Mouse (Mus musculus) embryonic facial prominence, embryonic 11.5 days (tissue): ENCODE measurements at regions not wholly inside any gene's neighbourhood (a gene's known extent, or its start where the extent isn't known, plus 50 kb on each side); places are given as distances from the start of the nearest gene placed in this dataset.

Source experiments
- ATAC-seq: fragments of 200-750 bp; cut with Nextera tagmentation; replicated peaks from 2 replicates; pipeline ENCODE4 v1.8.0; 2017; ENCODE audit warnings: low read depth; ENCODE audit not compliant: insufficient number of reproducible peaks, low FRiP score, low TSS enrichment
- DNase-seq: peaks from one replicate; pipeline ENCODE4 v3.0.0-alpha.2; 2015; ENCODE audit warnings: low spot score
- H3K27ac ChIP-seq: fragments of 300-500 bp; sonication (generic); replicated peaks from 2 replicates; pipeline ENCODE4 v1.5.1; 2014; ENCODE audit warnings: mild to moderate bottlenecking, low read depth, low read length, control low read depth
- H3K27me3 ChIP-seq: fragments of 300-500 bp; sonication (generic); 2 replicates; pipeline ENCODE4 v1.6.1; 2014; ENCODE audit warnings: mild to moderate bottlenecking, low read length, moderate library complexity, mixed read lengths; ENCODE audit not compliant: control insufficient read depth, insufficient read depth
- H3K36me3 ChIP-seq: fragments of 300-500 bp; sonication (generic); replicated peaks from 2 replicates; pipeline ENCODE4 v1.6.1; 2014; ENCODE audit warnings: low read depth, mild to moderate bottlenecking, low read length, moderate library complexity, mixed read lengths; ENCODE audit not compliant: control insufficient read depth, insufficient read depth
- H3K4me1 ChIP-seq: fragments of 300-500 bp; sonication (generic); 2 replicates; pipeline ENCODE4 v1.6.1; 2014; ENCODE audit warnings: low read length, mixed read lengths; ENCODE audit not compliant: control insufficient read depth, insufficient read depth
- H3K4me2 ChIP-seq: fragments of 300-500 bp; sonication (generic); 2 replicates; pipeline ENCODE4 v1.6.1; 2014; ENCODE audit warnings: low read depth, mild to moderate bottlenecking, control low read depth, low read length, moderate library complexity
- H3K4me3 ChIP-seq: fragments of 300-500 bp; sonication (generic); 2 replicates; pipeline ENCODE4 v1.5.1; 2014; ENCODE audit warnings: low read depth, low read length, control low read depth
- H3K9ac ChIP-seq: fragments of 300-500 bp; sonication (generic); replicated peaks from 2 replicates; pipeline ENCODE4 v1.6.1; 2014; ENCODE audit warnings: mild to moderate bottlenecking, control low read depth, low read length
- H3K9me3 ChIP-seq: fragments of 300-500 bp; sonication (generic); replicated peaks from 2 replicates; pipeline ENCODE4 v1.6.1; 2016; ENCODE audit warnings: mild to moderate bottlenecking, low read length, inconsistent platforms, mixed read lengths; ENCODE audit not compliant: control insufficient read depth
- WGBS: fragments of 180-500 bp; shearing (Covaris S2); extraction: QIAGEN DNeasy Blood & Tissue Kit; methylation state at CpG from one replicate; pipeline ENCODE4 v1.1.7; 2014; 5-methylcytosine and 5-hydroxymethylcytosine counted together

DNA sequence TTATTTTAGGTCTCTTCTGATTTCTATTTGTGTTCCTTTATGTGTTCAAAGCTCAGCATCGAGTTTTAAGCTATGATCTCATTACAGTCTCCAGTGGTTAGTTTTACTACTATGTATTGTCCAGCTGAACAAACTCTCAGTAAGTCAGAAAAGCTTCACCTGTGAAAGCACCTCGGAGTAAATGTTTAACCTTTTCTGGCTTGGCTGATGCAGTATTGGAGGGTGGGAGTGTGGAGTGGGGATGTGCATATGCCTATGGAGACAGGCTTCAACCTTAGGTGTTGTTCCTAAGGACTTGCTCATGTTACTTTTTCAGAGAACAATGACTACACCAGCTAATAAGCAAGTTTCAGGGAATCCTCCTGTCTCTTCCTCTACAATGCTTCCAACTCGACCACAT, 67.6 kb upstream of the Gm10295 start:
- DNase-seq (no peak), ATAC-seq (no peak)
- Histone ChIP-seq H3K4me1 (no peaks in the 10 kb centered on the region), H3K36me3 (no peaks in the 10 kb centered on the region), H3K9me3 (no peaks in the 10 kb centered on the region), H3K27ac (no peak overlapping the region), H3K27me3 (no peaks in the 10 kb centered on the region), H3K4me2 (no peak overlapping the region), H3K9ac (no peak overlapping the region), H3K4me3 (no peak overlapping the region)
- 57% methylated on average over 3 of the region's 3 CpGs for WGBS

DNA sequence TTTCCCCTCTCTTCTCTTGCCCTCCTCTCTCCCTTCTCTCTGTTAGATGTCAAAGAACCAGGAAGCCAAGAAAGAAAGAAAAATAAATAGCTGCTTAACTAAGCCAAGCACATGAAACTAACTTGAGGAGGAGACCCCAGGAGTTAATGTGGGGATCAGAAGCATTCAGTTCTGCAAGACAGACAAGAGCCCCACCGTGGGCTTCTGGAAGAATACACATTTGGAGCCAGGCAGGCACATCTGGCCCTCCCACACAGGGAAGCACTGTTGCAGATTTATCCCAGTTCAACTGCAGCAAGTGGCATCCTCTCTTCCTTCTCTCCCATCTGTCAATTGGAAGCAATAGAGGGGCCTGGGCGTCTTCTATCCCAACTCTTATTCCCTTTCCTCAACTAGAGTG, 63.5 kb upstream of the Gm10295 start:
- no peak overlapping the region for H3K27ac ChIP-seq
- no peak for ATAC-seq
- 66% methylated on average over 2 of the region's 2 CpGs for WGBS
- H3K9me3 ChIP-seq, result no peaks in the 10 kb centered on the region
- no peak overlapping the region for H3K4me3 ChIP-seq
- H3K36me3 ChIP-seq, result no peaks in the 10 kb centered on the region
- no peak for DNase-seq
- no peak overlapping the region for H3K4me2 ChIP-seq
- no peak overlapping the region for H3K9ac ChIP-seq
- H3K27me3 ChIP-seq, result no peaks in the 10 kb centered on the region
- no peaks in the 10 kb centered on the region for H3K4me1 ChIP-seq

DNA sequence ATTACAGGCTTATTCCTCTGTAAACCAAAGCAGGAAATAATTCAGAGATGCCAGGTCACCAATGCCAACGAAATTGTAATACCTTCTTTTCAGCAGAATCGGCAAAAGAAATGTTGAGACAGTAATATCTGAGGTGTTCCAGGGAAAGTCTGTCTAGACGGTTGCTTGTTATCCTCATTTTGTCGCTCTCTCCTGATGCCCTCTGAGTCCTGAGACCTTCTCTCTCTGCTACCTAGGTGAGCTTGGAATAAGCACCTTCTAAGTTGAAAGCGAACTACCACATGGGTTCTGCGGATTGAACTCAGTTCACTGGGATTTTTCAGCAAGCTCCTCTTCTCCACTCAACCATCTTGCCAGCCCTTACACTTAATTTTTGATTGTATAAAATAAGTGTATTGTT, 61.8 kb upstream of the Gm10295 start:
- DNase-seq (no peak), ATAC-seq (no peak)
- no peaks in the 10 kb centered on the region for H3K9me3 ChIP-seq
- no peak overlapping the region for H3K27ac ChIP-seq
- WGBS, result 81% methylated on average over 6 of the region's 6 CpGs
- H3K36me3 ChIP-seq, result no peaks in the 10 kb centered on the region
- no peaks in the 10 kb centered on the region for H3K4me1 ChIP-seq
- H3K27me3 ChIP-seq, result no peaks in the 10 kb centered on the region
- H3K4me3 ChIP-seq, result no peak overlapping the region
- no peak overlapping the region for H3K9ac ChIP-seq
- H3K4me2 ChIP-seq, result no peak overlapping the region

DNA sequence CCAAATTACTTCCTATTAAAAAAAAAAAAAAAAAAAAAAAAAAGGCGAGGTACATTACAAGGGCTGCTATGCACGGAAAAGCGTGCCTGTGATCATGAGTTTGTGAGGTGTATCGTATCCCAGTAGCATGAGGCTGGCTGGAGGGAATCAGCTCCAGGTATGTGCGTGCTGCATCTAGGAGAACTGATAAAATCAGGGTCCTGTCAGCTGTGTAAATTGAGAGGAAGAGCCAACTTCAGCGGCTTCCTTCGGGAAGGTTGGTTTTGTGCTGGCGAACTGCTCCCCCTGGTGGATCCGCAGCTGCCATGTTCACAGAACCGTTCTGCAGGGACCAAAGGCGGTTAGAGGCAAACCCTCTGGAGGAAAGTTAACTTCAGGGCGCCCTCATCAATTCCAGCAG, 60.8 kb upstream of the Gm10295 start:
- Histone ChIP-seq H3K27ac (no peak overlapping the region), H3K27me3 (no peaks in the 10 kb centered on the region), H3K36me3 (no peaks in the 10 kb centered on the region), H3K4me1 (no peaks in the 10 kb centered on the region), H3K9me3 (no peaks in the 10 kb centered on the region), H3K9ac (no peak overlapping the region), H3K4me2 (peak overlapping the region; percentile 44), H3K4me3 (peak overlapping the region; percentile 21; the same call in 1 of the 2 replicates)
- 3% methylated on average over 12 of the region's 12 CpGs for WGBS
- DNase-seq, result peak; percentile 90
- ATAC-seq, result peak; percentile 76

DNA sequence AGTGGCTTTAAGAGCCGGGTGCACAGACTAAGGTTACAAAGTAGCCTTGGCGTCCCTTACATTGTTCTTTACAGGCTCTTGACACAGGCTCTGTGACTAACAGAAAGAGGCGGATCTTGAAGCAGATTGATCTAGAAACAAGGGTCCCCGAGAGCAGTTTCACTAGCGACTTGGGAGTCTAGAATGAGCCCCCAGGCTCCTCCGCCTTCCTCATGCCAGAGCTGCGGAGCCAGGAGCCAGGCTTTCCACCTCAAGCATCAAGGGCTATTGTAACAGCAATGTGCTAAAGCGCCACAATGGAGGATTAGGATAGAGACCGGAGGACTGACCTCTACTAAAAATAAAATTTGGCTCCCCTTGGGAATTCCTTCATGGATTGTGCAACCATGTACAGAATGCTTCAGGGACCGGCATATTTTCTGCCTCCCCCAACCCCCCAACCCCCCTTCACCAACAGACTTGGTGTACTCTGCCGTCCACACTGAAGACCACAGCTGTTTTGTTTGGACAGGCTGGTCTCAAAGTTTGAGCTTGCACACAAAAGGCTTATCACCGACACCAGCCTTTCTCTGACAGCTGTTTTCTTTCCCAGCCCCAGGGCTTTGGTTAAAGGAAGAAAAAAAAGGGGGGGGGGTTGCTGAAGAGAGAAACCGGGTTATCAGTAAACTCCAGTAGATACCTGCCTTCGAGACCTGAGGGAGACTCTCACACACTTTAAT, 60.2 kb upstream of the Gm10295 start:
- DNase-seq (peak; percentile 65), ATAC-seq (peak; percentile 72)
- Histone ChIP-seq H3K9ac (no peak overlapping the region), H3K36me3 (no peaks in the 10 kb centered on the region), H3K4me2 (peak overlapping the region; percentile 44), H3K4me1 (no peaks in the 10 kb centered on the region), H3K4me3 (no peak overlapping the region), H3K27ac (0 out of 2 replicates have a peak overlapping the region, but pooled peaks have one; percentile 36), H3K9me3 (no peaks in the 10 kb centered on the region), H3K27me3 (no peaks in the 10 kb centered on the region)
- WGBS, result 5% methylated on average over 14 of the region's 14 CpGs

DNA sequence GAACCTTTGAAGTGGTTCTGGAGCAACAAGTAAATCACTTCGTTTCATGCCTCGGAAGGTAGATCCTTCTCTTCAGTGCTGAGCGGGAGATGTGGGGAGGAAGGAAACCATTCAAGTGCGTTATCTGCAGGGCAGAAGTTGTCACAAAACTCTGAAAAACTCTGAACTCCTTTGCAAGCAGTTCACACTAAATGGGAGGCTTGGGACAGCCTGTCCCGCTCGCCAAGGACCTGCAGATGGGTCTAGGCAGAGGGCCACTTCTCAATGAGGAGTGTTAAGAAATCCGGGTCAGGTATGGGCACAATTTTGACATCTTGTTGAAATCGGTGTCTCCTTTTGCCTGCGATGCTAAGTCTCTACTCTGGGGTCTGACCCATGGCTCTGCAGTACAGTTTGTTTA, 58.6 kb upstream of the Gm10295 start:
- no peaks in the 10 kb centered on the region for H3K27me3 ChIP-seq

DNA sequence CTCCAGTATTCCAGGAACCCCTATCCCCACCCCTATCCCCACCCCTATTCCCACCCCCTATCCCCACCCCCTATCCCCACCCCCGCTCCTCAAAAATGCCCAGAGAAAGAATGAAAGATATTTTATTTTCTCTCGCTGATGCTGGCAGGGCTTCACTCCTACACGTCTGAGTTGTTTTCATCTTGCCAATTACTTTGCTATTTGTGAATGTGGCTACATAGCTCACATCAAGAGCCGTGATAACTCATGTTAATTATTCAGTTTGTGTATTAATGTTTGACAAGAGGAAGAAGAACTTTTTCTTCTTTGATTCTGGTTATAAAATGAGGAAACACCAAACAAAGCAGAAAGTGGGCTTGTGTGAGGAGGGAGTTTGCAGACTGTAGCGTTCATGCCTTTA, 57.8 kb upstream of the Gm10295 start:
- Histone ChIP-seq H3K27ac (no peak overlapping the region), H3K4me3 (no peak overlapping the region), H3K27me3 (no peaks in the 10 kb centered on the region), H3K9me3 (no peaks in the 10 kb centered on the region), H3K4me1 (no peaks in the 10 kb centered on the region), H3K9ac (no peak overlapping the region), H3K36me3 (no peaks in the 10 kb centered on the region), H3K4me2 (no peak overlapping the region)
- WGBS, result 51% methylated on average over 5 of the region's 5 CpGs
- no peak for DNase-seq
- no peak for ATAC-seq

More for the DNA sequence above, 58.6 kb upstream of the Gm10295 start:
- Histone ChIP-seq H3K36me3 (no peaks in the 10 kb centered on the region), H3K9me3 (no peaks in the 10 kb centered on the region), H3K9ac (no peak overlapping the region), H3K4me3 (no peak overlapping the region), H3K4me2 (no peak overlapping the region), H3K27ac (no peak overlapping the region), H3K4me1 (no peaks in the 10 kb centered on the region)
- ATAC-seq (no peak), DNase-seq (no peak)
- 74% methylated on average over 9 of the region's 9 CpGs for WGBS

DNA sequence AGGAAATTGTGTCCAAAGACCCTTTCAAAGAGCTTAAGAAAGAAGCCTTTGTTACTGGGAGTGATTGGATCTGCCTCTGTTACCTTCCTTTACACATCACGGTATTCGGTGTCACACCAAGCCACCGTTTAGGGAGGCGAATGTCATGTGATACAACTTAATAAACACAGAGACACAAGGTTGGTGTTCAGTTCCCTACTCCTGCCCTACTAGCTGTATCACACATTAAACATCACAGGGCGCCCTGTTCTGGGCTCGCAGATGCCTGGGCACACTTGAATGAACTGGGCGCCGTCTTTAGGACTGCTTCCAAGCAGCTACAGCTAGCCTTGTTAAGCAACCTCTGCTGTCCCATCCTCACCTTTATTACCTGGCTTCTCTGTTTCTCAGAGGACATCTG, 55.0 kb upstream of the Gm10295 start:
- H3K27ac ChIP-seq, result no peak overlapping the region
- no peaks in the 10 kb centered on the region for H3K36me3 ChIP-seq
- no peaks in the 10 kb centered on the region for H3K27me3 ChIP-seq
- no peak overlapping the region for H3K4me2 ChIP-seq
- H3K4me1 ChIP-seq, result no peaks in the 10 kb centered on the region
- H3K4me3 ChIP-seq, result no peak overlapping the region
- no peak overlapping the region for H3K9ac ChIP-seq
- no peaks in the 10 kb centered on the region for H3K9me3 ChIP-seq
- ATAC-seq (no peak), DNase-seq (peak; percentile 8)
- 66% methylated on average over 8 of the region's 8 CpGs for WGBS
